Mouse (Mus musculus) left cerebral cortex, postnatal 36 days (tissue): Measurements from ENCODE around the gene Snrpg. TPM values are rescaled to one million over a fixed set of nuclear protein-coding genes. Genes with fewer than 3 reads are reported as not detected.

Experiments
- DNase-seq, 2 experiments: peaks; one replicate each; pipeline ENCODE4 v3.0.0; 2021 to 2022; ENCODE audit warnings: low spot score in 2 of 2, mixed read lengths in 1 of 2
- intact Hi-C: fragments of 180-260 bp; cut with DNase I; formaldehyde crosslinking; loops from one replicate; pipeline ENCODE4 v1.15.1; 2025
- total RNA-seq, 2 experiments: library from RNA; stranded (reverse); gene quantifications; 2 replicates each; pipeline ENCODE4 v1.2.3; 2021

Gene Snrpg
- total RNA-seq, 2 experiments from 2014 or later: 55.8 to 66.0 TPM

GRCm38 (mm10) chr6:86395021-86395420 lies 23.9 kb downstream of the Snrpg start:
- intact Hi-C loops: no loop called here
- DNase-seq: no peak

GRCm38 (mm10) chr6:86395969-86396368 lies 24.9 kb downstream of the Snrpg start:
- DNase-seq: no peak
- intact Hi-C loops: loop anchor here (2.0 kb wide), 1 partner anchor 25 kb away; the partner anchor contains the start of gene Snrpg

GRCm38 (mm10) chr6:86396581-86397256 lies 25.6 kb downstream of the Snrpg start, which contains the start of gene Pcyox1:
Gene Pcyox1 (minus strand): TSS chr6:86397154.
- intact Hi-C loops: loop anchor here (2.0 kb wide), 1 partner anchor 26 kb away; the partner anchor contains the start of gene Snrpg
- peak; percentile 86 for DNase-seq

- DNase-seq: no peak
- intact Hi-C loops: loop anchor here (2.0 kb wide), 1 partner anchor 27 kb away; the partner anchor contains the start of gene Snrpg
Observed at GRCm38 (mm10) chr6:86397257-86397980, 26.3 kb downstream of the Snrpg start.

GRCm38 (mm10) chr6:86398986-86399385 lies 27.9 kb downstream of the Snrpg start:
- DNase-seq: no peak
- intact Hi-C loops: no loop called here

GRCm38 (mm10) chr6:86399995-86400394 lies 28.9 kb downstream of the Snrpg start:
- no peak for DNase-seq
- intact Hi-C loops: no loop called here

GRCm38 (mm10) chr6:86400972-86401371 lies 29.9 kb downstream of the Snrpg start:
- DNase-seq: peak in 1 of 2 experiments; percentile 47
- intact Hi-C loops: no loop called here

- DNase-seq: no peak
- intact Hi-C loops: no loop called here
Observed at GRCm38 (mm10) chr6:86402681-86403607, 31.8 kb downstream of the Snrpg start.

- peak; percentile 85 to 92 for DNase-seq
- intact Hi-C loops: no loop called here
Observed at GRCm38 (mm10) chr6:86403728-86404099, 32.6 kb downstream of the Snrpg start.

- intact Hi-C loops: no loop called here
- DNase-seq: peak; percentile 97 to 99
Observed at GRCm38 (mm10) chr6:86404100-86404861, 33.2 kb downstream of the Snrpg start, which contains the start of gene Tia1. Gene Tia1 (plus strand): TSS chr6:86404219.

GRCm38 (mm10) chr6:86404996-86405395 lies 33.9 kb downstream of the Snrpg start:
- no peak for DNase-seq
- intact Hi-C loops: no loop called here

- intact Hi-C loops: no loop called here
- no peak for DNase-seq
Observed at GRCm38 (mm10) chr6:86406306-86406705, 35.2 kb downstream of the Snrpg start.

GRCm38 (mm10) chr6:86418711-86419110 lies 47.6 kb downstream of the Snrpg start:
- no peak for DNase-seq
- intact Hi-C loops: no loop called here

- no peak for DNase-seq
- intact Hi-C loops: no loop called here
Observed at GRCm38 (mm10) chr6:86419239-86419638, 48.1 kb downstream of the Snrpg start.

GRCm38 (mm10) chr6:86420491-86420890 lies 49.4 kb downstream of the Snrpg start:
- intact Hi-C loops: no loop called here
- no peak for DNase-seq

GRCm38 (mm10) chr6:86426358-86426757 lies 55.3 kb downstream of the Snrpg start, which contains the start of gene Gm44790:
Gene Gm44790 (plus strand): TSS chr6:86426658.
- no peak for DNase-seq
- intact Hi-C loops: no loop called here
